Mouse (Mus musculus) heart, embryonic 14.5 days (tissue): ENCODE results near the gene Ebf1. TPM values are rescaled to one million over a fixed set of nuclear protein-coding genes. Genes with fewer than 3 reads are reported as not detected.
A peak's percentile ranks its signal among the peaks of the same experiment; 100 is the strongest.

Experiments used
- ATAC-seq: fragments of 200-750 bp; cut with Nextera tagmentation; 2 replicates; pipeline ENCODE4 v1.8.0; 2017; ENCODE audit warnings: low read depth, moderate TSS enrichment; ENCODE audit not compliant: insufficient number of reproducible peaks, insufficient read depth, low FRiP score
- H3K27ac ChIP-seq, 2 experiments: fragments of 200-500 bp in 1 of 2; fragments of 300-500 bp in 1 of 2; sonication (generic) in 1 of 2; replicated peaks in 1 of 2; 2 replicates each; pipeline ENCODE4 v1.5.1; 2012 to 2014; ENCODE audit warnings: low read depth in 2 of 2, low read length in 2 of 2, control low read depth in 1 of 2, mild to moderate bottlenecking in 1 of 2, mixed read lengths in 1 of 2; ENCODE audit not compliant: control insufficient read depth in 1 of 2, insufficient read depth in 1 of 2
- H3K27me3 ChIP-seq: fragments of 300-500 bp; sonication (generic); 2 replicates; pipeline ENCODE4 v1.6.1; 2014; ENCODE audit warnings: mild to moderate bottlenecking, low read length, control low read depth; ENCODE audit not compliant: control insufficient read depth, insufficient read depth
- H3K36me3 ChIP-seq: fragments of 300-500 bp; sonication (generic); 2 replicates; pipeline ENCODE4 v1.6.1; 2014; ENCODE audit warnings: mild to moderate bottlenecking, control low read depth, low read length, mixed read lengths; ENCODE audit not compliant: control insufficient read depth, insufficient read depth
- H3K4me1 ChIP-seq, 2 experiments: fragments of 200-500 bp in 1 of 2; fragments of 300-500 bp in 1 of 2; sonication (generic) in 1 of 2; 2 replicates each; pipeline ENCODE4 v1.6.1; 2012 to 2014; ENCODE audit warnings: low read length in 2 of 2, control low read depth in 1 of 2, mixed read lengths in 1 of 2; ENCODE audit not compliant: control insufficient read depth in 2 of 2, insufficient read depth in 2 of 2
- H3K4me2 ChIP-seq: fragments of 300-500 bp; sonication (generic); 2 replicates; pipeline ENCODE4 v1.6.1; 2014; ENCODE audit warnings: mild to moderate bottlenecking, low read length
- H3K4me3 ChIP-seq, 2 experiments: fragments of 200-500 bp in 1 of 2; fragments of 300-500 bp in 1 of 2; sonication (generic) in 1 of 2; 2 replicates each; pipeline ENCODE4 v1.5.1; 2012 to 2014; ENCODE audit warnings: low read length in 2 of 2, mild to moderate bottlenecking in 2 of 2, control low read depth in 1 of 2, low read depth in 1 of 2, moderate library complexity in 1 of 2; ENCODE audit not compliant: control insufficient read depth in 1 of 2, insufficient read depth in 1 of 2
- H3K9ac ChIP-seq: fragments of 300-500 bp; sonication (generic); 2 replicates; pipeline ENCODE4 v1.6.1; 2014; ENCODE audit warnings: mild to moderate bottlenecking, low read length
- H3K9me3 ChIP-seq: fragments of 300-500 bp; sonication (generic); 2 replicates; pipeline ENCODE4 v1.6.1; 2016; ENCODE audit warnings: low read length, control low read depth; ENCODE audit not compliant: control insufficient read depth
- WGBS: fragments of 180-500 bp; shearing (Covaris S2); extraction: QIAGEN DNeasy Blood & Tissue Kit; methylation state at CpG from one replicate; pipeline ENCODE4 v1.1.7; 2014; 5-methylcytosine and 5-hydroxymethylcytosine counted together
- polyA plus RNA-seq: library from polyadenylated mRNA; unstranded; fragments of >200 nt; fragmentation: Nextera tagmentation; extraction: Ambion mirVana; gene quantifications from 2 replicates; pipeline ENCODE4 v1.2.1, GENCODE M21; 2014

Ebf1 gene
- polyA plus RNA-seq, 1 experiment from 2014 or later: 17.0 TPM

DNA sequence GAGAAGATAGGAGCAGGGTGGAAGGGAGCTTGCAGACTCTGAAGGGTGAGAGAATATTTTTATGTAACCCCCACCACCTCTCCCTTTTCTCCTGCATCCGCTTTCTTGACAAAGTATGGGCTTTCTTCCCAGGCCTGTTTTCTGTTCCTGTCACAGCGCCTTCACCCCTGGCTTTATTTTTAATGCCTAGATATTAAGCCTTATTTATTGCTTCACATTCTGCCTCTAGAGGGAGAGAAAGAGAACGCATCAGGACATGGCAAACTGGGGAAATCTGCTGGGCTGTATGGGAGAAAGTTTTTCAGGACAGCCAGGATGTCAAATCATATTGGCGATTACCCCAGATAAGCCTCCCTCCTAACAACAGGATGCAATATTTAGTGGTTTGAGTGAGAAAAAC, 49.6 kb downstream of the Ebf1 start:
- H3K27me3 ChIP-seq: no peaks in the 10 kb centered on the region
- H3K4me3 ChIP-seq: no peak overlapping the region
- H3K4me2 ChIP-seq: no peak overlapping the region
- no peaks in the 10 kb centered on the region for H3K9me3 ChIP-seq
- no peak for ATAC-seq
- H3K36me3 ChIP-seq: no peaks in the 10 kb centered on the region
- H3K4me1 ChIP-seq: peaks cover 4 to 11% of the 10 kb centered on the region in 2 experiments; a peak in 3 of 4 replicates
- 33% methylated on average over 4 of the region's 4 CpGs for WGBS
- peak overlapping the region in 1 of 2 experiments; percentile 80; a peak in 1 of 4 replicates for H3K27ac ChIP-seq
- H3K9ac ChIP-seq: no peak overlapping the region

DNA sequence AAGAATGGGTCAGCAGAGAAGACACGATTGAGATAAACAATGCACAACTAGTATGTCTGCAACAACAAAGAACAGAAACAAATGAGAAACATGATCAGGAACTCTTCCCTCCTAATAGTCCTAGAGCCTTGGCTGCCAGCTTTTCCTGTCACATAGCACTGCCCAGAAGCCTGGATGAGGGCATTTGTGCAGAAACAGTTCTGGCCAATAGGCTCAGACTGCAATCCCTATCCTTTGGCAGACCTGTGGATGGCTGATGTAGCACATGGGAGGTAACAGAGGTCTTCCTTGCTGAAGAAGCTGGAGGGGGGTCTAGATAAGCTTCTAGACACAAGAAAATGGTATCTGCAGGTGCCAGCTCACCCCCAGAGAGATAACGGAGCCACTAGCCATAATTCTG, 64.2 kb downstream of the Ebf1 start:
- no peak for ATAC-seq
- no peak overlapping the region for H3K4me3 ChIP-seq
- no peak overlapping the region for H3K27ac ChIP-seq
- 67% methylated on average over 2 of the region's 2 CpGs for WGBS
- no peaks in the 10 kb centered on the region for H3K9me3 ChIP-seq
- H3K36me3 ChIP-seq: no peaks in the 10 kb centered on the region
- no peaks in the 10 kb centered on the region for H3K27me3 ChIP-seq
- no peak overlapping the region for H3K4me2 ChIP-seq
- H3K4me1 ChIP-seq: peaks cover 3 to 30% of the 10 kb centered on the region in 2 experiments
- no peak overlapping the region for H3K9ac ChIP-seq

DNA sequence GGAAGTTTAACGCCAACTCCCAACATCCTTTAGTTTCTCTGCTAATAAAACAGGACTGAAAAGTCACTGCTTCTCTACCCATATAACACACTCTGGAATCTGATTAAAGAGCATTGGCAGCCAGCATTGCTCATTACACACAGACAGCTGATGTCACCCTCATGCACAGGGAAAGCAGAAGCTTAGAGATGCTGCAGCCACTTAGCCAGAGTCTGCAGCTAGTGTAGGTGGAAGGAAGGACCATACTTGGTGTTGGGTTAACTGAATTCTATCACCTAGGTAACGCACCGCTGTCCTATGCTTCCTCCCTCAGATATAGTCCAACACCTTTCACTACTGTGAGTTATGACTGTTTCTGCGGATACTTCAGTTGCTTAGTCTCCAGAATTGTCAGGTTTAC, 64.9 kb downstream of the Ebf1 start:
- H3K27me3 ChIP-seq: no peaks in the 10 kb centered on the region
- peaks cover 5 to 30% of the 10 kb centered on the region in 2 experiments for H3K4me1 ChIP-seq
- no peak for ATAC-seq
- no peaks in the 10 kb centered on the region for H3K9me3 ChIP-seq
- H3K27ac ChIP-seq: no peak overlapping the region
- no peak overlapping the region for H3K4me2 ChIP-seq
- no peaks in the 10 kb centered on the region for H3K36me3 ChIP-seq
- no peak overlapping the region for H3K4me3 ChIP-seq
- 85% methylated on average over 4 of the region's 4 CpGs for WGBS
- no peak overlapping the region for H3K9ac ChIP-seq

DNA sequence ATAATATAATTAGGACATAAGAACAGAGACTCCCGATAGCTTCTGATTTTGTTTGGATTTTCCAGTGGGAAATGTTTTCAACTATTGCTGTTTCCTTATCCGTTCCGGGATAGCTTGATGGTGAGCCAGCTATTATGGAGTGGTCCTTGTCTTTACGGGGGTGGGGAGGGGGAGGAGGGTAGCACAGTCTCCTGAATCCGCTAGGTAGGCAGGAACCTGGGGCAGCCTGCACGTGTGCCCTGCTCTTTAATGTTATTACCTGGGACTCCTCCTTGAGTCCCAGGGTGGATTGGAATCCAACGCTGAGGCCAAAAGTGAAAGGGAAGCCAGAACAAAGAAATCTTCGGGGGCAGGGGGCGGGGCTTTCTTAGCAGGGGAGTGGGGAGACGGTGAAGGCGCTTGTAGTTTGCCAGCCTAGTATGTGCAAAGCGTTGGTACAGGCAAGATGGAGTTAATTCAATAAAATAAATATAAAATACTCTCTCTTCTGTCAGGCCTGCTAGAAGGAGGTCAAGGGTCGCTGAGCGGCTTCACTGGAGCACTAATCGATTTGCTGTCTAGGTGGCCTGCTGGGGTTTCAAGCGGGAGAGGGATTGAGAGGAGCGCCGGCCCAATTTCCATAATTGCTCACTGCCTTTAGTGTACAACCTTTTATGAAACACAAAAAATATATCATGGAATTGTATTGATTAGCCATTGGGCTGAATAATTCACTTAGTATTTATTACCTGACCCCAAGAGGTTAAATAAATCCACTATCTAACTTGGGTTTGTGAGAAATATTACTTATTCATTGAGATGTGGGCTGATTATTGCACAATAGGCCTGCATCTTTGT, 65.8 kb downstream of the Ebf1 start:
- whole genome bisulfite sequencing: 46% methylated on average over 18 of the region's 18 CpGs
- H3K4me2 ChIP-seq: no peak overlapping the region

DNA sequence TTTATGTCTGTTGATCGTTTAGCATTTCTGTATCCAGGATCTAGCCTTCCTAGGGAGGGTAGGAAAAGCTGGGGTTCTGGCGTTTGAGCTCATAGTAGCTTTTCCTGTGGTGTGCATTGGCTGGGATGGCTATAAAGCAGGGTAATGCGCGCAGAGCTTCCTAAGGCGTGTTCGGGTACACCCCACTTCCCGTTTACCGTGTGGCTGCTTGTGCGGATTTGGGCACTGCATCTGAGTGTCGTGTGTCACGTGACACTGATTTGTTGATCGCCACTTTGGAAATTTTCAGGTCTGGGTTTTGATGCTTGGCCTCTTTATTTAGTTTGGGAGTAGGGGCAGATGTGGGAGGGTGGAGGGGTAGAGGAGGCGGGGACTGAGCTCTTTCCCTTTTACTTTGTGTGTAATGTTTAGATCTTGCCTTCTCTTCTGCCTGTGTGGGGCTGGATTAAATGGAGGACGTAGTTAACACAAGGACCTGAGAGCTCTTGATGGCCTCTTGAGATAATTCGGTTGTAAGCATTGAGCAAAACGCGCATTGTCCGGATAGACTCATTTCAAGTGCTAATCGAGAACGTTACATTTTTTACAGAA, 67.5 kb downstream of the Ebf1 start:
- no peak for ATAC-seq
- Histone ChIP-seq H3K4me3 (no peak overlapping the region), H3K9me3 (no peaks in the 10 kb centered on the region), H3K4me1 (peaks cover 5 to 32% of the 10 kb centered on the region in 2 experiments), H3K27me3 (no peaks in the 10 kb centered on the region), H3K27ac (peak overlapping the region; percentile 78 to 82), H3K36me3 (no peaks in the 10 kb centered on the region), H3K4me2 (peak overlapping the region; percentile 58), H3K9ac (no peak overlapping the region)
- 34% methylated on average over 20 of the region's 20 CpGs for WGBS

More for the DNA sequence above, 65.8 kb downstream of the Ebf1 start:
- Histone ChIP-seq H3K4me1 (peaks cover 5 to 30% of the 10 kb centered on the region in 2 experiments), H3K36me3 (no peaks in the 10 kb centered on the region), H3K27me3 (no peaks in the 10 kb centered on the region), H3K9me3 (no peaks in the 10 kb centered on the region), H3K9ac (no peak overlapping the region), H3K4me3 (no peak overlapping the region), H3K27ac (no peak overlapping the region)
- no peak for ATAC-seq

DNA sequence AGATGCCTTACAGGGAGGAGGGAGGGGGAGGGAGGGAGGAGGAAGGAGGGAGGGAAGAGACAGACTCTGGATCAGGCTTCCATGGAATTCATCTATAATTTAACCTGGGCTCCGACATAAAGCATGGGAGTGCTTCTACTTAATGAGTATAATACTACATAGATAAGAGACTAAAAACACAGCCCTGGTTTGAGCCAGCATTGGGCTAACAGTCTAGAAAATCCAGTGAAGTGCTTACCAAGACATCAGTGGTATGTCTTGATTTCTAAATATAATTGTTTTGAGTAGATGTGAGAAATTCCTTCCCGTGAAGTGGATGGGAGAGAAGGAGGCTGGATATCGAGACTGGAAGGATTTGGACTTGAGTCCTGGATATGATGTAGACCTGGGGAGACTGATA, 68.0 kb downstream of the Ebf1 start:
- WGBS: 24% methylated on average over 3 of the region's 3 CpGs
- Histone ChIP-seq H3K4me2 (peak overlapping the region; percentile 58), H3K4me1 (peaks cover 10 to 37% of the 10 kb centered on the region in 2 experiments), H3K9me3 (no peaks in the 10 kb centered on the region), H3K27me3 (no peaks in the 10 kb centered on the region), H3K36me3 (no peaks in the 10 kb centered on the region), H3K4me3 (no peak overlapping the region), H3K27ac (peak overlapping the region; percentile 16 to 78; a peak in 3 of 4 replicates), H3K9ac (no peak overlapping the region)
- ATAC-seq: no peak

DNA sequence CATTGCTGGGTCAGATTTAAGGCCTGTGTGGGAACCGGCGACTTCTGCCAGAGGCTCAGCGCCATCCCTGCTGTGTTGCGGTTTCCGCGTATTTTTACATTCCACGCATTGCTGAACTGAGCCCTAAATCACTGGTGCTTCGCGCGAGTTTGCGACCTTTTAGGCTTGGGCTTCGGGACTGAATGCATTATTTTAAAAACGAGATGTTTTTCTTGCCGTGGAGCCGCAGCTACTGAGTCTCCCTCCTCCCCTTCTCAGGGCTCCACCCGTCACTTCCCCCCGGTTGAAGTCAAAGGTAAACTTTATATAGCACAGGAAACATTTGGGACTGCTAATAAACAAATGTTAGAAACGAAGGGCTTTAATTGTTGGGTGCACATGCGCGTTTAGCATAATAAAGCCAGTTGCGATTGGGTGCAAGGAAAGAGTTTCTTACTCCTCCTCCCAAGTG, 68.8 kb downstream of the Ebf1 start:
- Histone ChIP-seq H3K9me3 (no peaks in the 10 kb centered on the region), H3K4me1 (peaks cover 10 to 39% of the 10 kb centered on the region in 2 experiments), H3K36me3 (no peaks in the 10 kb centered on the region), H3K27me3 (no peaks in the 10 kb centered on the region), H3K4me2 (peak overlapping the region; percentile 58), H3K27ac (peak overlapping the region; percentile 52 to 78; a peak in 3 of 4 replicates), H3K4me3 (peak overlapping the region in 1 of 2 experiments; percentile 23; a peak in 3 of 4 replicates), H3K9ac (peak overlapping the region; percentile 41)
- no peak for ATAC-seq
- WGBS: 22% methylated on average over 21 of the region's 21 CpGs
